Mouse (Mus musculus): ENCODE data around the gene Irgc1.
"Not testable (repeated sequence)": the region's sequence is repeated elsewhere in the genome, so short reads cannot be mapped to it uniquely, and the experiment has no call there.

Gene Irgc1

DNA sequence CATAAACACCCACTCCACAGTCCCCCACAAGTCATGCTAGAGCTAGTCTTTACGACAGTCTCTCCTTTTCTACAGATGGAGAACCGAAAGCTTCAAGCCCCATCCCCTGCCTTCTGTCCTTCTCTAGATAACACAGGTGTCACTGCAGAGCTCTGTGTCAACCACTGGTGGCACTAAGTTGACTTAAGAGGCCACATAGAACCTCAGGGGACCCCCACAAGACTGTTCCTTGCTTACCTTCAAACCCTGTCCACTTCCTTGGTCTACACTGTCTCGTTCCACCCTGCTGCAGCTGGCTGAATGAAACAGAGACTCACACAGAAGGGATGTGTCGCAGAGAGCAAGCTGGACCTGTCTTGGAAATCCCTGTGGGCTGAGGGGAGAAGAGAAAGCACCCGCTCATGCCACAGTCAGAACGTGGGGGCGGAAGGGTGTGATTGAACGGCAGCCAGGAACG lies at the start of gene Irgc1:
TSS of gene Irgc1 (minus strand) at position 443 of the 457 bp plus-strand sequence.
- no peak for DNase-seq (ENCODE audit: low spot score in 2 of 2)

DNA sequence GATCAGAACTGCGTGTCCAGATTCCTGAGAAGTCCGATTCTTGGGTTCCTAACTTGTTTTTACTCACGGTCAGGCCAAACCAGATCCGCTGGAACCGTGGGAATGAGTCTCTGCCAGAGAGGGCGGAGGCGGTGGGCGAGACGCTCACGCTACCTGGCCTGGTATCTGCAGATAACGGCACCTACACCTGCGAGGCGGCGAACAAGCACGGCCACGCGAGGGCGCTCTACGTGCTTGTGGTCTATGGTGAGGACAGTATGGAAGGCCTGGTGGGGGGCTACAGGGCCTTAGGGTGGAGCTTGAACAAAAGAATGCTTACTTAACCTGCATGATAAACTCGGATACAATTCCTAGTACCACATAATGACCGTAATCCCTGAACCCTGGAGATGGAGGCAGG lies 49.4 kb upstream of the Irgc1 start:
- DNase-seq (ENCODE audit: low spot score in 2 of 2): peak; percentile 39 to 58

DNA sequence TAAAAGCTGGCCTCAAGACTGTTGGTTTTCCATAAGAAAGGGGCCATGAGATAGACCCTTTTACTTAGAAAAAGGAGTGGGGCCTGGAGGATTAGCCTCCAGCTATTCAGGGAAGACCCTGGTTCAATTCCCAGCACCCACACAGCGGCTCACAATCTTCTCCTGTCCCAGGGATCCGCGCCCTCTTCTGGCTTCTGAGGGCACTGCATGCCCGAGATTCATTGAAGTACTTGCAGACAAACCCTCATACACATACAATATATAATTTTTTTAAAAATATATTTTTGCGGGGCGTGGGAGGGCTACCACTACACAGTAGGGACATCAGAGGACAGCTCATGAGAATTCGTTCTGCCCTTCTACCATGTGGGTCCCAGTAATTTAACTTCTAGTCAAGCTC lies 48.8 kb upstream of the Irgc1 start:
- peak in 1 of 2 experiments; percentile 49 for DNase-seq (ENCODE audit: low spot score in 2 of 2)

DNA sequence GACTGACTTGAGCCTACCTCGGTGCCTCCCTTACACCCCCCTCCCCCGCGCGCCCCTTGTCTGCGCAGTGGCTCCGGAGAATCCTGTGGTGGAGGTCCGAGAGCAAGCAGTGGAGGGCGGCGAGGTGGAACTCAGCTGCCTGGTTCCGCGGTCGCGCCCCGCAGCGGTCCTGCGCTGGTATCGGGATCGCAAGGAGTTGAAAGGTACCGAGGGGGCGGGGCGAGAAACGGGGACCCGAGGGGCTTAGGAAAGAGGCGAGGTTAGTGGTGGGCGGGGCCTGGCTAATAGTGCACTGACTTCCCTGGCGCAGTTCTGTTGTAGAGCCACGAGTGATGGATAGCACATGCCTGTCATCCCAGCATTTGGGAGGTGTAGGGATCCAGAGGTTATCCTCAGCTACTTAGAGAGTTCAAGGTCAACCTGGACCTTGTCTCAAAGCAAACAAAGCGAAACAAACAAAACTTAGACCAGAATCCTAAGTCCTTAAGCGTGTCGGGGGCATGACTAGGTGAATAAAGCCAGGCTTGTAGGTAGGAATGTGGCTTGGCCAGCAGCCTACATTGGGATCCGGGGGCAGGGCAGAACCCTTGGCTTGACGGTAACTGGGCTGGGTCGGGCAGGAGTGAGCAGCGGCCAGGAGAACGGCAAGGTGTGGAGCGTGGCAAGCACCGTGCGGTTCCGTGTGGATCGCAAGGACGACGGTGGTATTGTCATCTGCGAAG lies 47.9 kb upstream of the Irgc1 start:
- DNase-seq (ENCODE audit: low spot score in 2 of 2): no peak

DNA sequence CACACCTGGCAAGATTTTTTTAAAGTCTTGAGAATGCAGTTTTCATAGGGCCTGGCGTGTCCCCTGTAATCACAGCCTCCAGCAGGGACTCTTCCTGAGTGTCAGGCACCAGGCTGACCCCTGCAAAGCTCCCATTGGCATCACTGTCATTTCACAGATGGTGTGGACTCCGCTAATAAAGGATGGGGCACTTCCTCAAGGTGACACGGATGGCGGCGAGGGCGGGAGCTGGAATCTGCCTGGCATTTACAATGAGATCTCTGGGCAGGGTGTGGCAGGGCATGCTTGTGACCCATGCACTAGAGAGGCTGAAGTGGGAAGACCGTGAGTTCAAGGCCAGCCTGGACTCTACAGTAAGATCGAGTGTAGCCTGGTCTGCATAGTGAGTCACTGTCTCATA lies 36.2 kb upstream of the Irgc1 start:
- no peak for DNase-seq (ENCODE audit: low spot score in 2 of 2)

DNA sequence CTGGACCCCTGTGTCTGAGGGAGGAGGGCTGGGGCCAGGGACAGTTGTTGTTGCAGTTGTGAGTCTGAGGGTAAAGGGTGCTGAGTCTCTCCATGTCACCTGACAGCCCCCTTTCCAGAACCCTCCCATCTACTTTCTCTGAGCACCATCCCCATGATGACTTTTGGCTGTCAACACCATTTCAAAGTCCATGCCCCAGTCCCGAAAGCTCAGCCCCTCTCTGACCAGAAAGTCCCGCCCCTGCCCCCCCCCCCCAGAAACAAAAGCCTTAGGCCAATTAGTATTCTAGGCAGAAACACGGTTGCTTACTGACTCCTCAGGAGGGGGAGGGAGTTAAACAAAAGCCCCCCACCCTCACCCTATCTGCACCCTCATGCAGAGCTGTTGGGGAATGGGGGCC lies 35.3 kb upstream of the Irgc1 start:
- no peak for DNase-seq (ENCODE audit: low spot score in 2 of 2)

DNA sequence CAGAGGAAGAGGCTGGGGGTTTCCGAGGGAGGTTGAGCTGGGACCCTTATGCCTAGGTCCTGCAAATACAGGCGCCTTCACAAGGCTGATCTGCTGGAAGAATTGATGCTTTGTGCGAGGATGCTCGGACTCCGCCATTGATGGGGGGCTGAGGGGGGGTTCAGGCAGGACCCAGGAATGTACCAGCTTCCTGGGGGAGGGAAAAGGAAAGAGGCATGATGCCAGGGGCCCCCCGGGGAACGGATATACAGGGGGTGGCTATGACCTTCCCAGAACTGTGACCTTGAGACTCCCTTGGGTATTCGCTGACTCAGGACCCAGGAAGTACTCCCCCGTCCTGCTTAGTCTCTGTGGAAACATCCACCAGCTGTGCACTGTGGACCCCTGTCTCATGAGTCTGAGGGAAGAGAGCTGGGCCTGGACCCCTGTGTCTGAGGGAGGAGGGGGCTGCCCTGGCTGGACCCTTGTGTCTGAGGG lies 34.6 kb upstream of the Irgc1 start:
- no peak for DNase-seq (ENCODE audit: low spot score in 2 of 2)

DNA sequence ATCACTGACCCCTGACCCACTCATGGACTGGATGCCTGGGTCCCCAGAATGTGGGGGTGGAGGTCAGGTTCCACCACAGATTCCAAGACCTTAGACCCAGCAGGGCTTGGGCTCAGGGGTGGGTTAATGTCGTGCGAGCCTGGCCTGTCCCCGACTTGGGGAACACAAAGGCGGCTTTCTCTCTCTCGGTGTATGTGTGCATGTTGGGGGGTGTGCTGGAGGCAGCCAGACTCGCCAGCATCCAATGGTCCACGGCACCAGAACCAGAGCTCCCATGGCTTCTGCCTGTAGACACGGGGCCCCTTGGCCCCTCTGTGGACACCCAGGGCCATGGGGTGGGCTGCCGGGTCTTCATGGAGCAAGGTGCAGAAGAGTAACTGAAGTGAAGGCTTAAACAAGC lies 33.4 kb upstream of the Irgc1 start:
- no peak for DNase-seq (ENCODE audit: low spot score in 2 of 2)

DNA sequence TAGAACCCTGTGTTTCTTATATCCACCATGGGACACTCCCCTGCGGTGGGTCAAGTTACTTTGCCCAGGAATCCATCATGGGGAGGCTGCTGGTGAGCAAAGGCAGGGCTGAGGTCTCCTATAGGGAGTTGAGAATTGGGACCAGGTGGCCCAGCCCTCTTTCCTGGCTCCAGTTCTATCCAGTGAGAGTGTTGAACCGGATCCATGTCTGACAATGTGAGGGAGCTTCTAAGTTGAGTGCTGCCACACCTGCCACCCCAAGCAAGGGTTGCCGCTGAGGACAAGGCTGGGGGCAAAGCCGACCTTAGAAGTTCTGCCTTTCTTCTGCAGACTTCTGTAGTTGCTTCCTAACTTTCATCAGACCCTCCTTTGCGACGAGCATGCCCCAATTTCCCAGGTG lies 31.2 kb upstream of the Irgc1 start:
- DNase-seq (ENCODE audit: low spot score in 2 of 2): not testable (repeated sequence)

DNA sequence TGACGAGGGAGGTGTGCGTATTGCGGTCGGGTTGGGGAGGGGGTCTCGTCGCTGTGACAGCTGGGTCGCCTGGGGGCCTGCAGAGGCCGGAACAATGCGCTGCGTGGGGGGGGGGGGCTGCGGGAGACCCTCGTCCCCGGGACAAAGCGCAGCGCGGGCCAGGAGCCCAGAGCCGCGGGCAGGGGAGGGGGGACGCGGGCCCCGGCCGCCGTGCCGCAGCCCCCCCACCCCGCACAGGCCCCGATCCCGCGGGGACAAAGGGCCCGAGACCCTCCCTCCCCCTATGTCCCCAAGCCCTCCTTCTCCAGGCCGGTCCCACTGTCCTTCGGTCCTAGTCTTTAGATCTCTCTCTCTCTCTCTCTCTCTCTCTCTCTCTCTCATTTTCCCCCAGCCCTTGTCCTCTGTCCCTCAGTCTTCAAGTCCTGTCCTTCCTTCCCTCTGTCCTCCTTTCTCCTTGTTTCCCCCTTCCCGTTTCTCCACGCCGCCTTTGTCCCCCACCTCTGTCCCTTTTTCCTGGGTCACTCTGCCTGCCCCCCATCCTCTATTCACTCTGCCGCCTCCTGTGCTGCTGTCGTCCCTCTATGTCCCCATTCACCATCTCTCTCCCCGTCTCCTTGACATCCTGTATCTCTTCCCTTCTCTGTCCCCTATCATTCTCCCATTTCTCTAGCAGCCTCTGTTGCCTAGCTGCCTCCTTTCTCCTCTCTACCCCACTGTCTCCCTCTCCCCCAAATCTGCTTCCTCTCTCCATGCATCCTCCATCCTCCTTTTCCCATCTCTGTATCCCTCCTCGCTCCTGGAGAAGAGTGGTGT lies 30.3 kb upstream of the Irgc1 start:
- DNase-seq (ENCODE audit: low spot score in 2 of 2): no peak

DNA sequence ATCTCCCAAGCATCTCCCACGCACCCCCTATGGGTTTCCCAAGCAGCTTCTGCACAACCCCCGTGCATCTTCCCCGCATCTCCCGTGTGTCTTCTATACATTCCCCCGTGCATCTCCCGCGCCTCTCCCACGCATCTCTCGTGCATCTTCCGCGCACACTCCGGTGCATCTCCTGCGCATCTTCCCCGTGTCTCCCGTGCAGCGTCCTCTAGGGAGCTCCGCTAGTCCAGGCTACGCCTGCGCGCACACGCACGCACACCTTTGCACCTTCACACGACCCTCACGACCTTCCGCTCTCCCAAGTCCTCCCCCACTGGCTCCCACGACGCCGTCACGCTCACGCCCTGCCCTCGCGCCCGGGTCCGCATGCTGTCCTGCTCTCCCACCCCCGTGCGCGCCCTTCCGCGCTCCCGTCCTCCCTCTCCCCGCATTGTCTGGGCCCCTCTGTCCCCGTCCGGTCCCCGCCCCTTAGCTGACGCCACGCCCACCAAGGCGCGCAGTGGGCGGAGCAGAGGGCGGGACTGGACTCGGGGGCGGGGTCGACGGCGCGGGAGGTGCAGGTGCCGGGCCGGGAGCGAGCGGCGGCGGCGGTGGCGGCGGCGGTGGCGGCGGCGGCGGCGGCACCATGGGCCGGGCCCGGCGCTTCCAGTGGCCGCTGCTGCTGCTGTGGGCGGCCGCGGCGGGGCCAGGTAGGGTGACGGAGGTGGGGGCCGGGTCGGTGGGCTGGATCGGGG lies 29.5 kb upstream of the Irgc1 start, which contains the start of gene Cadm4:
TSS of gene Cadm4 (plus strand) at position 550 of the 734 bp plus-strand sequence.
- DNase-seq (ENCODE audit: low spot score in 2 of 2): peak; percentile 82 to 93

DNA sequence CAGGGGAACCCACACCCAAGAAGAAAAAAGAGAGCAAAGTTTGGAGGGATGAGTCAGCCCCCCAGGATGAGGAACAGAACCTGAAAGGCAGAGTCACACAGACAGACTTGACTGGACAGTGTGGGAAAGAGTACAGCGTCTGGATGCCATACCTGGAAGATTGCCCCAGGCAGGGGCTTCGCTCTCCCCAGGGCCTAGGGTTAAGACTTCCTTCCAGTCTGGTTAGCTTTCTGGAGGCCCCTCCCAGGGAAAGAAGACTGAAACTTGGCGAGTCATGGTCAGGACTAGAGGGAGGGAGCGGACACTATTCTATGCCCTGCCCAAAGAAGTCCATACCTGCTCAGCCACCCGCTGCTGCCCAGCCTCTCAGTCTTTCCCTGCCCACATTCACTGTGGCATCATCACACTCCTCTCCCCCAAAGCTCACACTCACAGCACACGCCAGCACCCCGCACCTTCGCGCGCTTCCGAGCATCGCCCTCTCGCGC lies 28.9 kb upstream of the Irgc1 start:
- DNase-seq (ENCODE audit: low spot score in 2 of 2): no peak

DNA sequence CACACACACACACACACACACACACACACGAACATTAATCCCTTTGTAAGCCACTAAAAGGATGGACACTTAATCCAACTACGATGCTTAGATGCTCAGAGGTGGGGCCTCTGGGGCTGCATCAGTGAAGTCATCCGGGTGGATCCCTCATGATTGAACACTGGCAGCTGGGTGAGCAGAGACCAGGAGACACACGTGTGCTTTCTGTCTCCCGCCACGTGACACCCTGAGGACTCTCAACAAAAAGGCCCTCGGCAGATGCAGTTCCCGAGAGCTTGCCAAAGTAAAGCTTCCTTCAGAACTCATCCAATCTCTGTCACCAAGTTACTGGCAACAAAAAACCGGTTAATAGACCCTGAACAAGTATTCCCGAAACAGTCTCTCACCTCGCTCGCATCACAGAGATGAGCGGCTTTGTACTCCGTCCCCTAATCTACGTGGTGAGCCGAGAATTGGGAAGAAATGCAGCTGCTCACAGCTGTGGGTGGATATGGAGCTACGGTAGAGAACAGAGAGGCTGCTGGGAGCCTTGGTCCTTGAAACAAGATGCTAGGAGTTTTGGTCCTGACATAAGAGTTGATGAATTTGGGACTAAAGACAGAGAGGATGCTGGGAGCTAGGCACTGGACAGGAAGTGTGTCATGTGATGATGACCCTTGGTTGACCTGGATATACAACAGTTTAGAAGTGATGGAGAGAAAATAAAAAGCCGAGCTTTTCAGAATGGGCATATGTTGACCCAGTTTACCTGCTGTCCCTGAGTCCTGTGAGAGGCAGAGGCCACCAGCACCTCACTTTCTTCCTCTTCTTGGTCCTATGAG lies 28.2 kb upstream of the Irgc1 start:
- DNase-seq (ENCODE audit: low spot score in 2 of 2): no peak

DNA sequence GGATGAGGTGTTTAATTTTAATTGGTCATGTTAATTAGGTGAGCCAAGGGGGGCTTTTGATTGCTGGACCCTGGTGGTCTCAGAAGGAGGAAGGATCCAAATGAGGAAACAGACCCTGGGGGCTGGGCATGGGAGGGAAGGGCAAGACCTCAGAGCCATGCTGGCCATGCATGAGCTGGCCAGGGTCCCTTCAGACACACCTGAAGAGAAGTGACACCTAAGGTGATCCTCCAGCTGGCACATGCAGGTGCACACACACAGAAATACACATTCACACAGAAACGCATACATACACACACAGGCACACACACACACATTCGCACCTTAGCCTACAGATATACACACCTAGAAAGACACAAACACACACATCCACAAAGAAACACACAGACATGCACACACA lies 27.6 kb upstream of the Irgc1 start:
- no peak for DNase-seq (ENCODE audit: low spot score in 2 of 2)

DNA sequence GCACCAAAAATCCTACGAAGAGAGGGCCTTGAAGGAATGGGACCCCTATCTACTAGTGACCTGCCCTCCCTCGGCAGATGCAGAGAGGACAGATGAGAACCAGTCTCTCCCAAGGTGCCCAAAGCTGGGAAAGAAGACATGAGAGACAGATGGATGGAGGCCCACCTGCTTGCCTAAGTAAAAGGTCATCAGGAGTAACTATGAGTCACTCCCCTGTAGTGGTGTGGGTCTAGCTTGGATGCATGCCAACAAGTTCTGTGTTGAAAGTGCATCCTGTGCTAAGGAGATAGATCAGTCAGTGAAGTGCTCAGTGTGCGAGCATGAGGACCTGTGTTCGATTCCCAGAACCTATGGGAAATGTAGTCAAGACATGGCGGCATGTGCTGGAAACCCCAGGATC lies 26.8 kb upstream of the Irgc1 start:
- no peak for DNase-seq (ENCODE audit: low spot score in 2 of 2)

DNA sequence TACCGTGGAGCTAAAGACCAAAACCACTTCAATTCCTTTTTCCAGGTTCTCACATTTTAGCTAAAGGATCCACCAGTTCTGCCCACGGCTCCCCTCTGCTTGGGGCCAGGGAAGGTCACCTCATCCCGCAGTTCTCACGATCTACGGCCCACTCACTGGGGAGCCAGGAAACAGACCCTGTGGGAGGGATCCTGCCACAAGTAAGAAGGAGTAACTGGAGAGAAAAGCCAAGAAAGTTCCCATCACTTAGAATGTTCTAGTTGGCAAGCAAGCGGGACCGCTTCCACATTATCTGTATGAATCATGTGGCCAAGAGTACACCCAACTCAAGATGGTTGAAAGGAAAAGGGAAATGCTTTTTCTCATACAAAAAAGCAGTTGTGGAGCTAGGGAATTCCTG lies 24.8 kb upstream of the Irgc1 start:
- no peak for DNase-seq (ENCODE audit: low spot score in 2 of 2)

DNA sequence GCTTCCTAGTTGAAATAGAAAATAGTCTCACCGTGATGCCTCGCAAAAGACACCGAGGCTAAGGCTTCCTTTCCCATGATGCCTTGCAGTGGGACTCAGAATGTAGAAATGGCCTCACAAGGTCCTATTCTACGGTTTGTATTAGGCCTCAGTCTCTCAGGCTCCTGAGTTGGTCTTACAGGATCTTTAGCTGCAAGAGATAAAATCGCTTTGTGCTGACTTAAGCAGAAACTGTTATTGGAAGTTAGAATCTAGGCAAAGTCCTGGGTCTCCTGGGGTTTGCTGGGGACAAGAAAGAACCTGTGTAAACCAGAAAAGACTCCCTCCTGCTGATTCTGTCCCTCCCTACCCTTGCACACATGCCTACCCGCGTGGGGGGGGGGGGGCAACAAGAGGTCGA lies 24.2 kb upstream of the Irgc1 start:
- DNase-seq (ENCODE audit: low spot score in 2 of 2): no peak

DNA sequence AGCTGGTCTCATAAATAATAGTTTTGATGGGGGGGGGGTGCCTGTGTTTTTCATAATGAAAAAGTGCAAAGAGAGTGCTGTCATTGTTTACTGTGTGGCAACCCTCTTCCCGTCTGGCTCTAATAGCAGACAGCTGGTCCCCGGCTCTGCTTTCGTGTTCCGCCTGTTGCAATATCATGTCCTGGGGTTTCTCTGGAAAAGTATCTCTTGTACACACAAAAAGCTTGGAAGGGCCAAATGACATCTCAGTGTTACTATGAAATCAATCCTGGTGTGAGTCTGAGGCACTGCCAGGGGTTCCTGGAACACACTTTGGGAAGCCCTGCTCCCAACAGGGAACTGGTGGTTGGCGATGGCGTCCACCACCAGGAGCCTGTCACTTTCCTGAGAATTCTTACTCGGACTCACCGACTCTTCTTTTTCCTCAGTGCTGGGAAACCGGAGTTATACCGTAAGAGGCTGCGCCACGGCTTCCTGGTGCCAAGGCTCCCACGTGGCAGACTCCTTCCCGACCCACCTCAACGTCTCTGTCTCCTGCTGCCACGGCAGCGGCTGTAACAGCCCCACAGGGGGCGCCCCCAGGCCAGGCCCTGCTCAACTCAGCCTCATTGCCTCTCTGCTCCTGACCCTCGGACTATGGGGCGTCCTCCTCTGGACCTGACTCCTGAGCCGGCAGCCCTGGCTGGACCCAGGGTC lies 22.9 kb upstream of the Irgc1 start:
- no peak for DNase-seq (ENCODE audit: low spot score in 2 of 2)

DNA sequence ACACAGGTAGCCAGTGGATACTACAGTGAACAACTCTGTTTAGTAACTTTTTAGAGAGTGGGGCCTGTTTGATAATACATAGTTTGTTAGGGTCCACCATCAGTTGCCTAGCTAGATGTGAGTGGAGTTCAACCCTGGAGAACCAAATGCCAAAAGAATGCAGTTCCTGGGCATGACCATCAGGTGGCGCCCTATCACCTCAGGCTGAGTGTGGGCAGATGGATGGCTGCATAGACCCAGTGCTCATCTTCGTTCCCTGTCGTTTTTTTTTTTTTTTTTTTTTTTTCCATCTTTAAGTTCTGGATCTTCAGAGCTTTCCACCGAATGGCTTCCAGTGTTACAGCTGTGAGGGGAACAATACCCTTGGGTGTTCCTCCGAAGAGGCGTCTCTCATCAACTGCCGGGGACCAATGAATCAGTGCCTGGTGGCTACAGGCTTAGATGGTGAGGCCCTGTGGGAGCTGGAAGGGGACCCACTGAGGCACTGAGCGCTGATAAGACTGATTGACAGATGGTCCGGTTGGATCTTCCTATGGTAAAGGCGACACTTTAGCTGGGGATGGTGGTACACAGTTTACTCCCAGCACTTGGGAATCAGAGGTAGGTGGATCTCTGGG lies 21.9 kb upstream of the Irgc1 start:
- peak; percentile 48 to 71 for DNase-seq (ENCODE audit: low spot score in 2 of 2)

DNA sequence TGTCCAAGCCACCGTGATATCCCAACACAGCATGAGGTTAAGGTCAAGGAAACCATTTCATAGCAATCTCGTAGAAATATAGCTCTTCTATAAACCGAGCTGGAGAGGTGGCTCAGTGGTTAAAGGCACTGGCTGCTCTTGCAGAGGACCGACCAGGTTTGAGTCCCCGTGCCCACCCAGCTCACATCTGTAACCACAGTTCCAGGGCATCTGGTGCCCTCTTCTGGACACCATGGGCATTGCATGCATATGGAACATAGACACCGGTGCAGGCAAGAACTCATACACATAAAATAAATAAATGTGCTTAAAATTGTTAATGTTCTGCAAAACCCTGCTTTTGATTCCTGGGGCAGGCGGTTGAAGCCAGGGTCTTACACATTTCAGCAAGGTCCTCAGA lies 20.8 kb upstream of the Irgc1 start:
- DNase-seq (ENCODE audit: low spot score in 2 of 2): peak in 1 of 2 experiments; percentile 48

Measured in thymus, postnatal 10 days (tissue).